ENCODE assay signal across 14 mouse cellular contexts in the genomic region with DNA sequence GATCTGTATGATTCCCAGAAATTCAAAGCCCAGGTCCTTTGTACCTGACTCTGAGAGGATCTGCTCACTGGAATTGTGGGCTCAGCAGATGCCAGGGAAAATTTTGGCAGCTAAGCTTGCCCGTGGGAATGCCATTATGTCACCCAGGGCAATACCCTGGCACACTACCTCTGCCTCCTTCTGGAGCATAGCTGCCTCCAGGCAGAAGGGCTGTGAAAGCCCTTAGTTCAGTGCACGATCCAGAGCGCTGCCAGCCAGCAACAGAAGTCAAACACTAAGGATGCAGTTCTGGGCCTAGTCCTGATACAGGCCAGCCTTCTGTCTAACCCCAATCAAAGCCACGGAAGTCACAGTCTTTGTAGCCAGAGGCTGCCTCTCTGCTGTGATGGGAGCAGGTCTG. TPM values are rescaled to one million over a fixed set of nuclear protein-coding genes. Genes with fewer than 3 reads are reported as not detected.
DNase-seq lines count a peak whose midpoint lies in the region; ATAC-seq and TF ChIP-seq lines count a peak whose summit lies in the region.
"Had no signal": no experiment of that assay in that cellular context is flagged by ENCODE, and none has a peak within 500 bp of the region (broad histone marks: within the 10 kb centered on the region; RNA-seq: fewer than 3 reads in every experiment).

No protein-coding gene starts in this region.

- ATAC-seq in embryonic facial prominence, embryonic 14.5 days (ENCODE audit: low read depth): 0 out of 2 replicates have a peak, but pooled peaks have one; percentile 44
- ATAC-seq in liver, embryonic 11.5 days (replicated peaks; ENCODE audit: low FRiP score): no peak
- ATAC-seq in intestine, postnatal 0 days: no peak
- ATAC-seq: activated CD4-positive, CD25-positive, alpha-beta regulatory T cell, adult 4 months had no signal

- no peak for TF ChIP-seq CTCF in liver, adult 2 months (IDR thresholded peaks at IDR 0.05; ENCODE audit: low read depth, low read length)
- TF ChIP-seq CTCF in intestine, postnatal 0 days (IDR thresholded peaks at IDR 0.05; ENCODE audit: low read depth): no peak

- no peak overlapping the region for H3K4me3 ChIP-seq in embryonic facial prominence, embryonic 14.5 days (ENCODE audit: low read depth, low read length)
- no peak overlapping the region for H3K4me3 ChIP-seq in embryonic facial prominence, embryonic 10.5 days
- H3K4me3 ChIP-seq in liver, adult 2 months (ENCODE audit: insufficient read depth, low read depth, low read length): no peak overlapping the region
- no peak overlapping the region for H3K4me3 ChIP-seq in liver, embryonic 11.5 days (ENCODE audit: low read depth, low read length)
- H3K4me3 ChIP-seq in intestine, postnatal 0 days (ENCODE audit: low read depth, low read length): no peak overlapping the region
- H3K4me3 ChIP-seq: lung, embryonic 15.5 days had no signal

- no peak for DNase-seq in embryonic facial prominence, embryonic 14.5 days (ENCODE audit: low spot score)
- no peak for DNase-seq in embryonic facial prominence, embryonic 10.5 days (ENCODE audit: low spot score)
- DNase-seq in liver, adult 2 months (ENCODE audit: extremely low read depth, low read depth, low spot score): peak; percentile 87
- no peak for DNase-seq in liver, embryonic 11.5 days (ENCODE audit: low spot score)
- peak; percentile 89 for DNase-seq in cerebellum, adult 9-11 months
- peak; percentile 48 to 64 for DNase-seq in layer of hippocampus, postnatal 14 days (ENCODE audit: low spot score in 2 of 2)
- DNase-seq in thymus, postnatal 25 days: no peak
- DNase-seq: heart, postnatal 14 days had no signal

- TF ChIP-seq POLR2A in liver, adult 2 months (IDR thresholded peaks at IDR 0.05; ENCODE audit: extremely low read depth, insufficient read depth, low read length): no peak

- H3K27me3 ChIP-seq in embryonic facial prominence, embryonic 14.5 days (replicated peaks; ENCODE audit: control insufficient read depth, insufficient read depth, low read length): no peaks in the 10 kb centered on the region
- no peaks in the 10 kb centered on the region for H3K27me3 ChIP-seq in embryonic facial prominence, embryonic 10.5 days (replicated peaks; ENCODE audit: low read depth, poor library complexity, severe bottlenecking)
- no peaks in the 10 kb centered on the region for H3K27me3 ChIP-seq in liver, adult 2 months (ENCODE audit: control insufficient read depth, insufficient read depth, low read length)
- H3K27me3 ChIP-seq in liver, embryonic 11.5 days (replicated peaks; ENCODE audit: control insufficient read depth, insufficient read depth, low read length): no peaks in the 10 kb centered on the region
- H3K27me3 ChIP-seq in intestine, postnatal 0 days (replicated peaks; ENCODE audit: control insufficient read depth, insufficient read depth, low read length): no peaks in the 10 kb centered on the region
- H3K27me3 ChIP-seq: lung, embryonic 15.5 days had no signal

- H3K9me3 ChIP-seq in embryonic facial prominence, embryonic 14.5 days (ENCODE audit: control insufficient read depth, low read length): no peaks in the 10 kb centered on the region
- no peaks in the 10 kb centered on the region for H3K9me3 ChIP-seq in embryonic facial prominence, embryonic 10.5 days
- no peaks in the 10 kb centered on the region for H3K9me3 ChIP-seq in liver, embryonic 11.5 days (ENCODE audit: control insufficient read depth, low read length)
- no peaks in the 10 kb centered on the region for H3K9me3 ChIP-seq in intestine, postnatal 0 days (ENCODE audit: control insufficient read depth)
- H3K9me3 ChIP-seq: G1E; lung, embryonic 15.5 days had no signal

- no peak overlapping the region for H3K4me2 ChIP-seq in embryonic facial prominence, embryonic 14.5 days (ENCODE audit: low read depth, low read length)
- H3K4me2 ChIP-seq in liver, embryonic 11.5 days: no peak overlapping the region
- no peak overlapping the region for H3K4me2 ChIP-seq in intestine, postnatal 0 days (replicated peaks; ENCODE audit: low read depth)
- H3K4me2 ChIP-seq: lung, embryonic 15.5 days had no signal

- 50% methylated on average over 4 of the region's 4 CpGs for WGBS in embryonic facial prominence, embryonic 14.5 days
- WGBS in embryonic facial prominence, embryonic 10.5 days: 40% methylated on average over 4 of the region's 4 CpGs
- 29% methylated on average over 4 of the region's 4 CpGs for WGBS in liver, adult 2 months
- WGBS in liver, embryonic 11.5 days: 75% methylated on average over 4 of the region's 4 CpGs
- 91% methylated on average over 4 of the region's 4 CpGs for WGBS in intestine, postnatal 0 days

- no peaks in the 10 kb centered on the region for H3K4me1 ChIP-seq in embryonic facial prominence, embryonic 14.5 days (ENCODE audit: control insufficient read depth, insufficient read depth, low read length)
- peaks cover 17% of the 10 kb centered on the region for H3K4me1 ChIP-seq in embryonic facial prominence, embryonic 10.5 days
- H3K4me1 ChIP-seq in liver, adult 2 months (ENCODE audit: control insufficient read depth, insufficient read depth, low read length): peaks cover 8% of the 10 kb centered on the region
- no peaks in the 10 kb centered on the region for H3K4me1 ChIP-seq in liver, embryonic 11.5 days (replicated peaks; ENCODE audit: control insufficient read depth, insufficient read depth, low read length)
- no peaks in the 10 kb centered on the region for H3K4me1 ChIP-seq in intestine, postnatal 0 days (replicated peaks; ENCODE audit: control insufficient read depth, insufficient read depth, low read length)
- H3K4me1 ChIP-seq: lung, embryonic 15.5 days had no signal

- no peaks in the 10 kb centered on the region for H3K36me3 ChIP-seq in embryonic facial prominence, embryonic 14.5 days (ENCODE audit: control insufficient read depth, insufficient read depth, low read length)
- no peaks in the 10 kb centered on the region for H3K36me3 ChIP-seq in embryonic facial prominence, embryonic 10.5 days (replicated peaks)
- no peaks in the 10 kb centered on the region for H3K36me3 ChIP-seq in liver, adult 2 months (ENCODE audit: control insufficient read depth, insufficient read depth, low read length)
- H3K36me3 ChIP-seq in liver, embryonic 11.5 days (ENCODE audit: control insufficient read depth, insufficient read depth, low read length): no peaks in the 10 kb centered on the region
- no peaks in the 10 kb centered on the region for H3K36me3 ChIP-seq in intestine, postnatal 0 days (ENCODE audit: control insufficient read depth, insufficient read depth)
- H3K36me3 ChIP-seq: G1E; lung, embryonic 15.5 days had no signal

- no peaks in the 10 kb centered on the region for H3K79me2 ChIP-seq in liver, adult 2 months (ENCODE audit: control insufficient read depth, insufficient read depth, low read length)

- H3K27ac ChIP-seq in embryonic facial prominence, embryonic 14.5 days (replicated peaks; ENCODE audit: low read depth, low read length): no peak overlapping the region
- H3K27ac ChIP-seq in embryonic facial prominence, embryonic 10.5 days (replicated peaks): no peak overlapping the region
- H3K27ac ChIP-seq in liver, adult 2 months (replicated peaks; ENCODE audit: insufficient read depth, low read depth, low read length): no peak overlapping the region
- no peak overlapping the region for H3K27ac ChIP-seq in liver, embryonic 11.5 days (ENCODE audit: low read depth, low read length)
- no peak overlapping the region for H3K27ac ChIP-seq in intestine, postnatal 0 days (ENCODE audit: low read depth, low read length)
- H3K27ac ChIP-seq: lung, embryonic 15.5 days had no signal

- H3K9ac ChIP-seq in embryonic facial prominence, embryonic 14.5 days (ENCODE audit: low read depth, low read length): no peak overlapping the region
- no peak overlapping the region for H3K9ac ChIP-seq in liver, adult 2 months (ENCODE audit: low read depth, low read length)
- no peak overlapping the region for H3K9ac ChIP-seq in liver, embryonic 11.5 days (ENCODE audit: low read depth, low read length)
- H3K9ac ChIP-seq in intestine, postnatal 0 days (ENCODE audit: low read depth, low read length): no peak overlapping the region
- H3K9ac ChIP-seq: lung, embryonic 15.5 days had no signal

RNA-seq across cellular contexts. Expression of a gene that starts 36.2 kb away (rescaled TPM):
- polyA plus RNA-seq in embryonic facial prominence, embryonic 14.5 days (2014; fragmentation: Nextera tagmentation; extraction: Ambion mirVana): 0.31 TPM in 1 of 2 replicates, not detected in the other
- polyA plus RNA-seq in embryonic facial prominence, embryonic 10.5 days (2016; fragmentation: Nextera tagmentation; extraction: Ambion mirVana): not detected in 2 replicates
- total RNA-seq in liver, adult 2 months (2014; rRNA removed): not detected in 2 replicates
- polyA plus RNA-seq in liver, adult 2 months (2012; rRNA removed): not detected in 2 replicates
- not detected in 2 replicates for polyA plus RNA-seq in liver, embryonic 11.5 days (2014; fragmentation: Nextera tagmentation; extraction: Ambion mirVana)
- not detected for total RNA-seq in layer of hippocampus, postnatal 14 days (2021)
- 4.1 and 4.5 TPM in 2 replicates for polyA plus RNA-seq in intestine, postnatal 0 days (2015; fragmentation: Nextera tagmentation; extraction: Ambion mirVana)
- polyA plus RNA-seq: activated CD4-positive, CD25-positive, alpha-beta regulatory T cell, adult 4 months; G1E; kidney, embryonic 14.5 days; limb, embryonic 11.5 days; lung, embryonic 15.5 days had no signal

RNA-seq across cellular contexts. Expression of a gene that starts 42.9 kb away (rescaled TPM):
- polyA plus RNA-seq in embryonic facial prominence, embryonic 14.5 days (2014; fragmentation: Nextera tagmentation; extraction: Ambion mirVana): 23.6 and 24.7 TPM in 2 replicates
- 9.7 and 10.9 TPM in 2 replicates for polyA plus RNA-seq in embryonic facial prominence, embryonic 10.5 days (2016; fragmentation: Nextera tagmentation; extraction: Ambion mirVana)
- 10.1 and 15.4 TPM in 2 replicates for total RNA-seq in liver, adult 2 months (2014; rRNA removed)
- 57.1 and 103 TPM in 2 replicates for polyA plus RNA-seq in liver, adult 2 months (2012; rRNA removed)
- polyA plus RNA-seq in liver, embryonic 11.5 days (2014; fragmentation: Nextera tagmentation; extraction: Ambion mirVana): 4.3 and 4.8 TPM in 2 replicates
- total RNA-seq in layer of hippocampus, postnatal 14 days (2021): 1 to 10 TPM; 3.8 to 4.1 TPM
- polyA plus RNA-seq in intestine, postnatal 0 days (2015; fragmentation: Nextera tagmentation; extraction: Ambion mirVana): 3.2 and 3.6 TPM in 2 replicates
- total RNA-seq: G1E had no signal
- polyA plus RNA-seq: activated CD4-positive, CD25-positive, alpha-beta regulatory T cell, adult 4 months; G1E had no signal

Comparison
In these comparisons a context has a peak if more than half of its experiments do, and no peak if none do; other contexts are left out.
1. DNase-seq: peak in liver, adult 2 months (single experiment), cerebellum, adult 9-11 months (single experiment) and layer of hippocampus, postnatal 14 days (2 of 2); none in embryonic facial prominence, embryonic 14.5 days (single experiment), embryonic facial prominence, embryonic 10.5 days (single experiment), liver, embryonic 11.5 days (single experiment) and thymus, postnatal 25 days (single experiment).